Mouse (Mus musculus) frontal cortex, postnatal 36 days (tissue): Measurements from ENCODE around the gene Gm884.

Experiments used
- DNase-seq, 2 experiments: peaks; one replicate each; pipeline ENCODE4 v3.0.0; 2022; ENCODE audit warnings: low spot score in 2 of 2

Gm884 gene

DNA sequence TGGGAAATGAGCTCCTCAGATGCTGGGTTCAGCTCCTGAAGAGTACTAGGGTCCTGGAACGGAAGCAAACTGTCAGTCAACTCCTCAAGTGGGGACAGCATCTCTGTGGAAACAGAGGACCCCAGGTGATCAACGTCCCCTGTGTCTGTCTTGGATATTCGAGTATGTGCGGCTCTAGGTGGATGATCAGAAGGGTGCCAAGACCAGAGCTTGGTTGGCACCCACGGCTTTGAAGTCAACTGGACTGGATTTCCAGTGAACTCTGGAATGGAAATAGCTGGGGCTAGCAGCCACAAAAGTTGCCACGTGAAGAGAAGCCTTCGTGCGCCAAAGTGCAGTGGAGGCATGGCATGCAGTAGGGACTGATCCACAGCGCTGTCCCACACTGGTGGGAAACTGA is at the start of gene Gm884:
Gene Gm884, minus strand, starts transcription at position 101 of the 400 bp plus-strand sequence.
- DNase-seq, result no peak

DNA sequence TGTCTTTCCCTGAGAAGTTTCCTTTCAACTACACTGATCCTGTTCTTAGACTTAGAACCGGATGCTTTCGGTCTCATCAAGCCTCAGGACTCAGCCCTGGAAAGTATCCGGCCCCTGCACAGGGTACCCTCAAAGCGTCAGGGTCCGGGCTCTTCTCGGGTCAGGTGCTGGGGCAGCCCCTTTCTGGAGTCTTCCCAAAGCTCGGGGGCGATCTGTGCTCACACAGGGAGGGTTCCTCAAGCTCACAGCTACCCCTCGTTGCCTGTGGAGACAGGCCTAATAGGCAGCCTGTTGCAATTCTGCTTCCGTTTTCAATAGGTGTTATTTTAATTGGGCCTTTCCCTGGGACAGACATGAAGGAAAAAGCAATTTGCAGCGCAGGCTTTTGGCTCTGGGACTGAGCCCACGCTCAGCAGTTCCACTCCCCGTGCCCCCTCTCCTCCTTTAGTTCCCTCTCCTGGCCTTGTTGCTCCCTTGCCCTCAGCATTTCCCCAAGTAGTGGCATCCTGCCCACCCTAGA is 46.0 kb upstream of the Gm884 start:
- DNase-seq, result no peak

DNA sequence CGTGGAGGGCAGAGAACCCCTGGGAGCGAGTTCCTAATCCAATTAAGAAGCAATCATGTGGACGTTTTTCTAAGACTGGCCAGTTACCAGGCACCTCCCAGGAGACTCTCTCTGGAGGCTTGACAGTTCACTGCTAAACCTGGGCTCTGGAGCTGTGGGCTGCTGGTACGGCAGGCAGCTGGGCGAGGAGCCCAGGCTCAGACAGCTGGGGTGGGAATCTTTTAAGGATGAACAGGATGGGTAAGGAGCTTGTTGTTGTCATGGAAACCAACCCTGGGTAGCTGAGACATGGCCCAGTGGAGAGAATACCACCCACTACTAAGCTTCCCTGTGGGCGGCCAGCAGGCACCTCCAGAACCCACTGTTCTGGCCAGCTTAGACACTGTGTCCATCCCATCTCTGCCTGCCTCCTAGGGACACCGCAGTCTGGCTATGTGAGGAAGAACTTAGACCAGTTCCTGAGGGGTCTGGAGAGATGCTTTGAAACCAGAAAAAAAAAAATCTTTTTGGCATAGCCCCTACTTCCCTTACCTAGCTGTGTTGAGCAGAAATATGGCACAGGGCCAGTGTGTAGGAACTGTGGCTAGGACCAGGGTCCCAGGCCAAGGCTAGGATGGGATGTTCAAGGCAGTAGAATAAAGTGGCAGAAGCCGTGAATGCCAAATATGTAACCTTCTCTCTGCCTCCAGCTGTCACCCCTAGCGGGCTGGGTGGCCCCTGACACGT is 45.4 kb upstream of the Gm884 start:
- DNase-seq, result peak; percentile 86 to 93

DNA sequence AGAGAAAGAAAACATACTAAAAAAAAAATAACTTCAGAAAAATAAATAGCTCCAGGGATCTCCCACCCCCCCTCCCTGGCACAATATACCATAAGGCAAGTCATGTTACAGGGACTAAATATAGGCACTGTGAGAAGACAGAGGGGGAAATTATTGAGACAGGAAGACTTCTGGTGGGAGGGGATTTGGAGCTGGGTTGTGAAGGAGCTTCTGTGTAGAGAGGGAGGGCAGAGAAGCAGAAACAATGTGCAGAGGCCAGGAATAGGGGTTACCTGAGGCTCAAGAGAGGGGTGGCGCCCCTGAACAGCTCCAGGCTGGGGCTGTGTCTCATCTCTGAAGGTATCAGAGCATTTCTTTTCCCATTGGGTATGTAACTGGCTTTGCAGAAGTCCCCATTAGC is 44.8 kb upstream of the Gm884 start:
- DNase-seq, result no peak

DNA sequence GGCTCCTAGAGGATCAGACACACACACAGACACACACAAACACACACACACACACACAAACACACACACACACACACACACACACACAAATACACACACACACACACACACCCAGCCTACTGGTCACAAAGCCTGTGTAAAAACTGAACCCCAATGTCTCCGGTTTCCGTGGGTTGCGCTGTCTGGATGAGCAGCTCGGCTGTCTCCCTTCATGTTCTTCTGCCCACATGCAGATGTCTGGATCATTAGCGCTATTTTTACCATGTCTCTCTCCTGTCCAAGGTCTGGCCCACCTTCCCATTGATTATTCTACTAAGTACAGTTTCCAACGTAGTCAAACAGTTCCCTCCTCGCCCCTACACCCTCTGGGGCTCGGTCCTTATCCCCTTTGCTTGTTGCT is 42.2 kb upstream of the Gm884 start:
- DNase-seq, result no peak

DNA sequence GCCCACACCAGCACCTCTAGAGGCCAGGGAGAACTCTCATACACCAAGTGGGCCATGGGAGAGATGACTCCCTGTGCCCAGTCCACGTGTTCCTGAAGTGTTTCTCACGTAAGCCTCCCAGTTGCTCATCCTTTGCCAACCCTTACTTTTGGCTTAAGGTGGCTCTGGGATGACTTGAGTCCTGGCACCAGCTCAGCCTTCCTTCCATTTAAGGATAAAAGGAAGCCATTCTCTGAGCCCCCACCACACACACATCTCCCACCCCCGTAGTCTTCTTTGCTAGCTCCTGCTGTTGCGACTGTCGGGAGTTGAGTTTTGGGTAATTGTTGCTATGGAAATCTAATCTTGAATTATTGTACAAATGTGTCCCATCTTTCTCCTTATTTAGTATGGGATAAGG is 41.6 kb upstream of the Gm884 start:
- peak; percentile 80 to 88 for DNase-seq

DNA sequence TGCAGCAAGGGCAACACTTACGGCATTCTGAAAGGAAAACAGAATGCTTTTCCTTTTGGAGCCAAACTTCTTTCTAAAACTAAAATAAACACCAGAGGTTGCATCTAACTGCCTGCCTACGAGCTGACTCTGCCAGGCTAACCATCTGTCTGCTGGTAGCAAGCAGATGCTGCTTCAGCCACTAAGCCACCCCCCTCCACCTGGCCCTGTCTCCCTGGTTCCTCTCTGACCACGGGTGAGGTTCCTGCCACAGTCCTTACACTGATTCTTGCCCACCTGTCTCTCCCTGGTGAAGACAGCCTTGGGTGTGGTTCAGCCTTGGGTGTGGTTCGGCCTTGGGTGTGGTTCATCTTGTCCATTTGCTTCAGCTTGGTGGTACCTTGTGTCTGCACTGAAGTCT is 40.9 kb upstream of the Gm884 start:
- DNase-seq, result peak; percentile 66 to 83

DNA sequence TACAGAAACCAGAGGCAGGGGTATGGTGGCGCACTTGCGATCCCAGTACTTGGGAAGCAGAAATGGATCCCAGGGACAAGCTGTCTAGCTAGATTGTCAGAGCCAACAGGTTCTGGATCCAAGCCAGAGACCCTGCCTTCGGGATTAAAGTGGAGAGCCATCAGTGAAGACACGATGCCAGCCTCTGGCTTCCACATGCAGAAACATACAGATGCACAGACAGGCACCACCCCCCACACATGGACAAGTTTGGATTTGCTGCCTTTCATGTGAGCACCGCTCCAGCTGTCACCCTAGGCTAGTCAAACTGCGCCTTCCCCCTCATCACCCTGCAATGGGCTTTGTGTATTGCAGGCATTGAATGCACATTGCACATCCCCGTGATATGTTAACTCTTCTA is 37.2 kb upstream of the Gm884 start:
- DNase-seq, result no peak

DNA sequence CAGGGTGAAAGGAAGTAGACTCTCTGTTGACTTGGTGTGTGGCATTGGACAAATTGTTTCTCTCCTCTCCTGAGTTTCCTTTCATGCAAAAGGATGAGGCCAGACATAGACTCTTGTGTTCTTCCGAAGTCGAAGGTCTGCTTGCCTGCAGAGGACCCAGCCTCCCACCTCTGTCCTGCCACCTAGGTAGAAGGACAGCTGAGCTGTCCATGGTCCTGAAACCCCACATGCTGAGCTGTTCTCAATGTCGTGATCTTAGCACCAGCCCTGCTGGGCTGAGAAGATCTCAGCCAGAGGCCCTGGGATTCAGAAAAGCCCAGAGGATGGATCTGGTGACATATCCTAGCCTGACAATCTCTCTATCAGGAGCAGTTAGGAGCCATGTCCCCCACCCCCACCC is 35.6 kb upstream of the Gm884 start:
- no peak for DNase-seq

DNA sequence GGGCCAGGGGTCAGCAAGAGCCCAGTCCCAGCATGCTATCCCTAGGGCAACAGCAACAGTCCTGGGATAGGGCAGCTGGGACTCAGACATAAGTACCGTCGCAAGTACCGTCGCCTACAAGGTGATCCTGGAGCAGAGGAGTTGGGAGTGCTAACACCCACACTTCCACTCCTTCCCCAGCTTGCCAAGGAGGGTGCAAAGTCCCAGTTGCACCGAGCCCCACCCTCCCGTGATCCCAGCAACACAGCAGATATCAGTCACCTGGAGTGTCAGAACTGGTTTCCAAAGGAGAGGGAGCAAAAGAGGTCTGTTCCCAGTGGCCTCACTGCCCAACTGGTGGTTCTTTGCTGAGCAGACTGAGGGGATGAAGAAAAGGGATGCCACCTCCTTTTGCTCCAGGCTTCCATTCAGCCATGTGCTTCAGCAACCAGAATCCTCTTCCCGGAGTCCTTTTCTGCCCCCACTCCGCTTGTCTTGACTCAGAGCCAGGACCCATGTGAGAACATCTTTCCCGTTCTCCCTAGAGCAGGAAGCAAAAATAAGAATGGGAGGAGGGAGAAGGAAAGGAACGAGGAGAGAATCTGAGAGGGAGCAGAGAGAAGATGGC is 32.5 kb upstream of the Gm884 start:
- DNase-seq, result peak; percentile 79 to 81

DNA sequence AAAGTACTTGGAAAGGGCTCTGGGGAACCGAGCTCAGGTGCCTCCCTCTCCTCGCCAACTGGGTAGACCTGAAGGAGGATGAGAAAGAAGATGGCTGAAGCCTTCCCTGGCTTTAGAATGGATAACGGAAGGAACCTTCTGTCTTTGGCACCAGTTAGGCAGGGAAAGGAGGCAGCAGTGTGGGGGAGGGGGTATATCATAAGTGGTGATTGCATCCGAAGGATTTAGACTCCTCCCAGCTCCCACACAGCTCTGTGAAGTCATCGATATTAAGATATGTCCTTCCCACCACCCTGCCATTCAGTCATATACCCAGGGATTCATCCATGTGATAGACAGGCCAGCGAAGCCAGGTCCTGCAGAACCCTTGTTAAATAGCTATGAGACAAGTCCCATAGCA is 30.5 kb upstream of the Gm884 start:
- peak; percentile 64 to 65 for DNase-seq

DNA sequence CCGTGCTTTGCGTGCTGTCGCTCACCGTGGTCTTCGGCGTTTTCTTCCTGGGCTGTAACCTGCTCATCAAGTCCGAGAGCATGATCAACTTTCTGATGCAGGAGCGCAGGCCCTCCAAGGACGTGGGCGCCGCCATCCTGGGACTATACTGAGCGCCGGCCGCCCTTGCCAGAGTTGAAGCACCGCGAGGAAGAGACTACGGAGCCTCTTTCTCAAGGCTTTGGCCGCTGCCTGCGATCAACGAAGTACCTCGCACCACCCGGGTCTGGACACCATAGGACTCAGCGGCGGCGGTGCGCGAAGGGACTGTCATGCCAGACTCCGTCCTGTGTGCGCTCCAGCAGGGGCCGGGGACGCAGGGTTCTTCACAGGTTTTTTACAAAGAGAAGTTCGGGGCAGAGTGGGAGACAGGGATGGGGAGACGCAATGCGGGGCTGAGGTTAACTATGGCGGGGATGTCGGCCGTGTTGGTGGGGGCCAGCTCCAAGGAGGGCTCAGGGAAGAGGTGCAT is 29.1 kb upstream of the Gm884 start:
- peak in 1 of 2 experiments; percentile 61 for DNase-seq

DNA sequence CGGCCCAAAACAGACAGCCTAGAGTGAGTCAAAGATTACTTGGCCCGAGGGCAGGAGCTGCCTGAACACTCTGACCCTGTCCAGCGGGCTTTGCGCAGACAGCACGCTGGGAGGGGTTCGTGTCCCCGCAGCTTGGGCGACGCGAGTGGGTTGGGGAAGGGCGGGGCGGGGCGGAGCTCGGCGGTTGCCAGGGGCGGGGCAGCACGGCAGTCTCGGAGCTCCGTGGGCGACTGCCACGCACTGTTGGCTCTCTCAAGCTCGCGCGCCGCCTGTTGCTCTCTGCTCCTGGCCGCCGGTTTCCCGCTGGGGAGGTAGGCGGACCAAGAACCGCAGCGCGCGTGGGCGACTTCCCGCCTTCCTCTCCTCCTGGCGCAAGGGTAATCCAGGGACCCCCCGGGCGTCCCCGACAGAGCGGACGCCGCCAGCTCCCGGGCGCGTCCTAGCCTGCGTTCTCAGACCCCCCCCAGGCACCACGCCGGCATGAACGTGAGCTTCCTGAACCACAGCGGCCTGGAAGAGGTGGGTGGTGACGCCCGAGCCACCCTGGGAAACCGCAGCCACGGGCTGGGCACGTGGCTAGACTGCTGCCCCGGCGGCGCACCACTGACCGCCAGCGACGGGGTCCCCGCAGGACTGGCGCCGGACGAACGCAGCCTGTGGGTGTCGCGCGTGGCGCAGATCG is 28.5 kb upstream of the Gm884 start, which contains the start of gene Rprml:
Gene Rprml, plus strand, starts transcription at position 270 of the 682 bp plus-strand sequence.
- peak; percentile 85 to 88 for DNase-seq

DNA sequence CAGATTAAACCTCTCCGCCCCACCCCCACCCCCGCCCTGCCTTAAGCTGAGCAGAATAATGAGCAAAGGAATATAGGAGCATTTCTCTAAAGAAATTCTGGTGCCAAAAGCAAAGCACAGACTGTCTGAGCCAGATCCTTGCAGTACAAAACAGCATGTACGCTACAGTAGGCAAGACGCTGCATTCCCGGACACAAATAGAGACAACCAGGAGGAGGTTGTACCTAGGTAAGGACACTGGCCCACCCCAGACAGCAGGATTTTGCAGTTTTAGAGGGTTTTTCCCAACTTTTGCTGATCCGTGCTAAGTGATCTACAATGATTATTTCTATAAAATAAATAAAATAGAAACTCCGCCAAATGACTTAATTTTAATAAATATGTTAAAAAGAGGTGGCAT is 27.7 kb upstream of the Gm884 start:
- DNase-seq, result peak in 1 of 2 experiments; percentile 36

DNA sequence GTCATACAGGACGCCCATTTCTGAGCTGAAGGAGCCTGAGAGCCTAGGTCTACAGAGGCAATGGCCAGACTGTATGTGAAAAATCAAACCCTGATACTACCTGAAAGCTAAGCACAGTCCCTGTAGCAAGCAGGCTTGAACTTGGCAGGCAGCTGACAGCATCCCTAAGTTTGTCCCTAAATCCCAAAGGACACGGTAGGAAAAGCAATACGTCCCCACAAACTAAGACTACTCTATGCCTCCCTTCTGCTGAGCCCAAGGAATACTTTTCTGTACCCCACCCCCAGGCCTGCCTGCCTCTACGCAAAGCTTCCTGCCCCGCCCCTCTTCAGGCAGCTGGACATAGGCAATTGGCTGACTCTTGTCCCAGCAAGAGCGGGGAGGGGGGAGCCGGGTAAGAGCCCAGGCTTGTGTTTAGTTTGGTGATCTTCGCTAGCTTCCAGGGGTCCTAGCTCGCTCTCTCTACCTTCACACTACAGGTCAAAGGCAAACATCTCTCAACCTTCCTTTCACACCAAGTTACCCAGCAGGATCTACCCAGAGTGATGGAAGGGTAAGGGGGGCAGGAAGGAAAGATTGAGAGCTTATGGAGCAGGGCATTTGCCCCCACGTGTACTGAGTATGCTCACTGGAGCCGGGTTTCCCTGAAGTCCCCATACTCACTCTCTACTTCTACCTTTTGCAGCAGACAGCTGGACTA is 27.1 kb upstream of the Gm884 start:
- no peak for DNase-seq

DNA sequence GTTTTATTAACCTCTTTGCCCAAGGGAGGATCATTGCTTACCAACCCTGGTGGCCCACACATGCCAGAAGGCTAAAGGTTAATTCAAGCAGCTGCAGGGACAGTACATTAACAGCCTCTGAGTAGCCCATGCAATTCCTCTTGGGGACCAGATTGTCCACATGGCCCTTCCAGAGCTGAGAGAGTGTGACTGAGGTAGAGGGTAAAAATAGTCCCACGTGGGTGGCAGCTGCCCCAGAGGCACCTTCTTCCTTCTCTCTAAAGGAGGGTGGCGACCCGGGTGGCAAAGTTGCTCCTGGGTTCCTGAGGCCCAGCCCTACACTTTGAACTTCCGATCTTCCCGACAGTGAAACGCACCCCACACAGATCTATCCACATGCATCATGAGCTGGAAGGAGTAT is 25.4 kb upstream of the Gm884 start:
- DNase-seq, result no peak

DNA sequence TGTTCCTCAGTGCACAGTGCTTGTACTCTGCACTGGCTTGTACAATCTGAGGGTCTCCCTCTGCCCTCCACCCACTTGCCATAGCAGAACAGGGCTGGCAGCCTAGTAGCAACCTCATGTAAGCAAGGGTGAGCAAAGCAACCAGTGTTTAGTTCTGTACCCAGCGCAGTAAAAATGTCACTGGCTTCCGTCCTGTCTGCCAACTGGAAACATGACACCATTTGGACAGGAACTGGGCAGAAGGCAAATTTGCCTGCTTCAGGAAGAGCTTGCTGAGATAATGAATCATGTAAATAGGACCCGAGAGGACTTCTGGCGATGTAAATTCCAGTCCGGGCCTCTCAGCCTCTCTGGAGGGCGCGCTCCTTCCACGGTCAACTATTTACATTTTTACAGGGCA is 24.8 kb upstream of the Gm884 start:
- DNase-seq, result no peak

DNA sequence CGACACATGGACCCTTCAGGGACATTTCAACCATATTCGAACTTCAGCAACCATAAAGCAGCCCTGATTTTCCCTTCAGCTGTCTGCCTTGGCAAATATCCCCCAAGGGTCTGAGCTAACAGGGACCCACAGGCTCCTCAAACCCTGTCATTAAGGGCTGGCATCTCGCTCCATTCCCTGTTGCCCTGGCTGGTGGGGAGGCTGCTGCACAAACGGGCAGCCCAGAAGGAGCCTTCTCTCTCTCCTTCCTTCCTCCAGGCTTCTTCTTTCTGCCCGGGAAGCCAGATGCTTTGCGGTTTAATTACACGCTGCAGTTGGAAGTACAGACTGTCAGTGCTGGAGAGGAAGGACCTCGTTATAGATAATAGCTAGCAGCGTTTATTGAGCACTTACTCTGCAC is 22.3 kb upstream of the Gm884 start:
- no peak for DNase-seq

DNA sequence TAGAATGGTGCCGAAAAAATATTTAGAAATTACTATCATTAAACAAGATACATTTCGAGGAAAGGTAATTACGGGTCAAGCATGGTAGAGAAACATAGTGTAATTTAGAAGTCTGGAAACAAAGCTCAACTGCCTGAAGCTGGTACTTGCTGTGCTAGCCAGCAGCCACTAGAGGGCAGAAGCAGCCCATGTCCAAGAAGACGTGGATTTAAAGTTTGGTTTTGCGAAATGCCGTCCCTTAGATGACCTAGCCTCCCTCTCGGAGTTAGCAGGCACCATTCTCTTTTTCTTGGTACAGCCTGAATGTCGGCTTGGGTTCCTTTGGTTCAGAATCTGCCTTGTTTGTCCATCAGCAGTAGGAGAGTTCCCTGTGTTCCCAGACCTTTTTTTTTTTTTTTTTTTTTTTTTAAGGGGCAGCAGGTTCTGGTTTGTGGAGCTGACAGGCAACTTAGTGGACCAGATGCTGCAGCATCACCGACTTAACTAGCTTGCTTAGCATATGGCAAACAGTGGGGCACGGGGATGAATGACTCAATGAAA is 18.5 kb upstream of the Gm884 start:
- peak; percentile 57 to 63 for DNase-seq

DNA sequence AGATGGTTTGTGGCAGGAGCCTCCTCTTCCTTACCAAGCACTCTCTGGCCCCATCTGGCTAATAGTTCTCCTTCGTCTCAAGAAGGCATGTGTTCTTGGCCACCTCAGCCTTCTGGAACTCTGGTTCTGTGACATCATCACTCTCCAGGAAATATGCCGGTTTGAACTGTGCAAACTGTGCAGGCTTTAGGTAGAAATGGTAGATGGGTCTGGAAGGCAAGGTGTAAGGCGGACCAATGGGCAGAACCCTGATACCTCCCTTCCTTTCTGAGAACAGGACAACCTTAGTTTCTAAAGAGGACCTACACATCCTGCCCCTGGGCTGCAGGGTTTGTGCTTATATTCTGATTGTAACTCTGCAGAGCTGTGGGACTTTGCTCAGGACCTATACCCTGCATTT is 17.9 kb upstream of the Gm884 start, which contains the start of gene Lyzl6:
Gene Lyzl6, minus strand, starts transcription at position 101 of the 400 bp plus-strand sequence.
- no peak for DNase-seq

DNA sequence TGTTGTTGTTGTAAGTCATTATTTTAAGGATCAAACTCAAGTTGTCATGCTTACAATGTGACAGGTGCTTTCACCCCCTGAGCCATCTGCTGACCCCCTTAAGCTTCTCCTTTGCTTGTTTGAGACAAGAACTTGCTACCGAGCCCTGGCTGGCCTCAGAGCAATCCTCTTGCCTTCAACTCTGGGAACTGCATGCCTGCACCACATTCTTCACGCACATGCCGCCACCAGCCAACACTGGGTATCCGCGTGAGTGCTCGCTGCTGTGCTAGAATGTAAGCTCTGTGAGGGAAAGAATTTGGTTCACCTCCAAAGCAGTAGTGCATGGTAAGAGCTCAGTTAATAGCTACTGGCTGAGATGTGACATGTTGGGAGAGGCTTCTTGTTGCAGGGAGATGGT is 15.3 kb upstream of the Gm884 start:
- DNase-seq, result no peak

DNA sequence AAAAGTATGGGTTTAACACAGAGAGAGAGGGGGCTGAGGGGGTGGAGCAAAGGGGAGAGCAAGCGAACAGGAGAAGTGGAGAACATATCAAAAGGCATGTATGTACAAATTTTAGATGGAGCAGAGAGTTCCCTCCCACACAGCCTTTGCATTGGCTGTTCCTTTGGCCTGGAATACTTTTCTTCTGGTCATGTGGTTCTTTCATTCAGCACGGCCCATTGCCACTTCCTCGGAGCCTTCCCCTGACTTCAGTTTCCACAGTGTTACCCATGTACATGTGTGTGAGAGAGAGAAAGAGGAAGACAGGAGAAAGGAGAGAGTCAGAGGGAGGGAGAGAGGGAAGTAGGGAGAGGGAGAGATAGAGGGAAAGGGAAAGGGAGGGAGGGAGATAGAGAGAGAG is 14.5 kb upstream of the Gm884 start:
- DNase-seq, result no peak
